Mouse (Mus musculus) ovary, postnatal 36 days (tissue): Measurements from ENCODE around the gene Fer.

ENCODE experiments used
- DNase-seq: peaks from one replicate; pipeline ENCODE4 v3.0.0; 2022; ENCODE audit warnings: low spot score, mixed read lengths

Gene Fer

GRCm38 (mm10) chr17:63978794-63979571 lies 116.1 kb downstream of the Fer start:
- DNase-seq, result no peak

GRCm38 (mm10) chr17:63980167-63980566 lies 117.3 kb downstream of the Fer start:
- no peak for DNase-seq

- no peak for DNase-seq
Measured at GRCm38 (mm10) chr17:63988710-63989109, 125.8 kb downstream of the Fer start.

GRCm38 (mm10) chr17:63991160-63991559 lies 128.3 kb downstream of the Fer start:
- DNase-seq, result no peak

GRCm38 (mm10) chr17:63995921-63996320 lies 133.1 kb downstream of the Fer start:
- DNase-seq, result no peak

GRCm38 (mm10) chr17:63997643-63998042 lies 134.8 kb downstream of the Fer start:
- no peak for DNase-seq

- DNase-seq, result no peak
Measured at GRCm38 (mm10) chr17:64003444-64003843, 140.6 kb downstream of the Fer start.

GRCm38 (mm10) chr17:64005575-64006249 lies 142.8 kb downstream of the Fer start:
- no peak for DNase-seq

GRCm38 (mm10) chr17:64016606-64017005 lies 153.7 kb downstream of the Fer start:
- no peak for DNase-seq

- no peak for DNase-seq
Measured at GRCm38 (mm10) chr17:64018240-64018639, 155.4 kb downstream of the Fer start.

GRCm38 (mm10) chr17:64018870-64019269 lies 156.0 kb downstream of the Fer start:
- DNase-seq, result no peak

GRCm38 (mm10) chr17:64019646-64020045 lies 156.8 kb downstream of the Fer start:
- DNase-seq, result no peak

GRCm38 (mm10) chr17:64026485-64026884 lies 163.6 kb downstream of the Fer start:
- DNase-seq, result no peak

- no peak for DNase-seq
Measured at GRCm38 (mm10) chr17:64041771-64042170, 178.9 kb downstream of the Fer start.

GRCm38 (mm10) chr17:64045326-64045725 lies 182.5 kb downstream of the Fer start:
- no peak for DNase-seq

GRCm38 (mm10) chr17:64046557-64046956 lies 183.7 kb downstream of the Fer start:
- no peak for DNase-seq

GRCm38 (mm10) chr17:64050911-64051310 lies 188.0 kb downstream of the Fer start:
- DNase-seq, result no peak

- no peak for DNase-seq
Measured at GRCm38 (mm10) chr17:64053636-64054035, 190.8 kb downstream of the Fer start.

- DNase-seq, result no peak
Measured at GRCm38 (mm10) chr17:64060529-64060928, 197.7 kb downstream of the Fer start.

GRCm38 (mm10) chr17:64065243-64065642 lies 202.4 kb downstream of the Fer start:
- no peak for DNase-seq

GRCm38 (mm10) chr17:64077392-64077791 lies 214.5 kb downstream of the Fer start:
- DNase-seq, result no peak

- no peak for DNase-seq
Measured at GRCm38 (mm10) chr17:64084751-64085150, 221.9 kb downstream of the Fer start.

- no peak for DNase-seq
Measured at GRCm38 (mm10) chr17:64085493-64085892, 222.6 kb downstream of the Fer start.
